Mouse (Mus musculus) G1E (cell line): ENCODE measurements at regions not wholly inside any gene's neighbourhood (a gene's known extent, or its start where the extent isn't known, plus 50 kb on each side); places are given as distances from the start of the nearest gene placed in this dataset.

Experiments used
- ATAC-seq: 2 replicates; pipeline ENCODE4 v1.8.0; 2016; ENCODE audit warnings: mild to moderate bottlenecking; ENCODE audit not compliant: insufficient number of reproducible peaks, poor library complexity, low FRiP score, severe bottlenecking; ENCODE audit errors: extremely low read depth
- DNase-seq: peaks from one replicate; pipeline ENCODE4 v3.0.0; 2012; ENCODE audit warnings: low spot score
- H3K27me3 ChIP-seq: 2 replicates; pipeline ENCODE4 v1.6.1; 2012; ENCODE audit warnings: mild to moderate bottlenecking, low read length, inconsistent platforms; ENCODE audit not compliant: insufficient read depth
- H3K36me3 ChIP-seq: replicated peaks from 2 replicates; pipeline ENCODE3; 2012; ENCODE audit warnings: mild to moderate bottlenecking, inconsistent platforms
- H3K4me1 ChIP-seq: 2 replicates; pipeline ENCODE4 v1.6.1; 2012; ENCODE audit warnings: low read depth, low read length, inconsistent platforms, mixed read lengths; ENCODE audit not compliant: insufficient read depth
- H3K4me3 ChIP-seq: 2 replicates; pipeline ENCODE4 v1.5.1; 2012; ENCODE audit warnings: low read depth, mild to moderate bottlenecking, inconsistent platforms, low read length, moderate library complexity, mixed read lengths
- H3K9me3 ChIP-seq: replicated peaks from 2 replicates; pipeline ENCODE4 v1.6.1; 2012; ENCODE audit warnings: inconsistent platforms
- CTCF ChIP-seq: IDR thresholded peaks from 2 replicates; pipeline ENCODE4 v1.5.1; 2012; ENCODE audit warnings: low read depth, low read length, inconsistent platforms, mixed read lengths
- GATA1 ChIP-seq: IDR thresholded peaks from 2 replicates; pipeline ENCODE4 v1.6.1; 2012; ENCODE audit warnings: borderline replicate concordance, low read length, inconsistent platforms, mixed read lengths
- GATA2 ChIP-seq: IDR thresholded peaks from 2 replicates; pipeline ENCODE4 v1.6.1; 2012; ENCODE audit warnings: low read depth, low read length, inconsistent platforms, borderline replicate concordance
- POLR2AphosphoS5 ChIP-seq: IDR thresholded peaks from 2 replicates; pipeline ENCODE4 v1.6.1; 2012; ENCODE audit warnings: low read depth, low read length, inconsistent platforms; ENCODE audit not compliant: insufficient replicate concordance
- TAL1 ChIP-seq: conservative IDR thresholded peaks from 2 replicates; pipeline ENCODE4 v1.6.1; 2012; ENCODE audit warnings: low read depth, low read length, inconsistent platforms, mixed read lengths

DNA sequence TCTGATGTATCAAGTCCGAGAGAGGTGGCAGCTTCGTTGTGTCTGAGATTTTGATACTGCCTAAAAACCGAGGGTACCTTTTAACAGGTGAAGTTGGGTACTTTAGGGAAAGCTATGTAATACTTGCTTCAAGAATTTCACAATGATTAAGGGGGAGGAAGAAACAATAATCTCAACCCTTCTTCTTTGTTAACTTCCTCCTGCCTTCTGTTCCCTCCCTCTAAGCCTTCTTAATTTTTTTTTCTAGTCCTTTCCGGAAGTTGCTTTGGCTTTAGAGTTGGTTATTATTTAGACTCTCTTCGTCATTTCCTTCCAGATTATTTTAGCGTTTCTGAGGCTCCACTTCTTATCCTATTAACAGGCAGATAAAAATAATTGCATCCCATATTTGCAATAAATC is 121.2 kb downstream of the Btg1 start:
- Histone ChIP-seq H3K9me3 (peaks cover 23% of the 10 kb centered on the region), H3K4me3 (no peak overlapping the region), H3K4me1 (no peaks in the 10 kb centered on the region), H3K36me3 (no peaks in the 10 kb centered on the region), H3K27me3 (no peaks in the 10 kb centered on the region)
- TF ChIP-seq CTCF (no peak), GATA2 (no peak), GATA1 (no peak), TAL1 (no peak), POLR2AphosphoS5 (no peak)
- no peak for DNase-seq
- no peak for ATAC-seq

DNA sequence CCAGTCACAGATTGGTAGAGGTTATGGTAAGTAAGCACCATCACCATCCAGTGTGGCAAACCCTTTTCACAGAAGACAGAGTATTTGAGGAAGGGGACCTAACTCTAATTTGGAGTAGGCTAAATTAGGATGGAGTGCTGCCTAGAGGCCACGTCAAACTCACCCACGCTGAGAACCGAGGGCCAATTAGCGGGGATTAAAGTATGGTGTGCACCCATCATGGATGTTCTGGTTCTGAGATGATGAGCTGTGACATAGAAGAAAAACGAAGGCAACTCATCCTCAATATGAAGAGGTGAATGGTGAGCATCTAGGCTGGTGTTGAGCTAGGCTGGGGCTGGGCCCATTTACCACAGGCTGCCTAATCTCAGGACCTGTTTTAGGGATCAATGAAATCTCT is 121.8 kb downstream of the Btg1 start:
- no peaks in the 10 kb centered on the region for H3K27me3 ChIP-seq
- DNase-seq (no peak), ATAC-seq (no peak)
- TF ChIP-seq TAL1 (no peak), GATA2 (no peak), GATA1 (no peak), CTCF (no peak), POLR2AphosphoS5 (no peak)
- H3K36me3 ChIP-seq: no peaks in the 10 kb centered on the region
- H3K4me3 ChIP-seq: no peak overlapping the region
- peaks cover 26% of the 10 kb centered on the region for H3K9me3 ChIP-seq
- no peaks in the 10 kb centered on the region for H3K4me1 ChIP-seq

DNA sequence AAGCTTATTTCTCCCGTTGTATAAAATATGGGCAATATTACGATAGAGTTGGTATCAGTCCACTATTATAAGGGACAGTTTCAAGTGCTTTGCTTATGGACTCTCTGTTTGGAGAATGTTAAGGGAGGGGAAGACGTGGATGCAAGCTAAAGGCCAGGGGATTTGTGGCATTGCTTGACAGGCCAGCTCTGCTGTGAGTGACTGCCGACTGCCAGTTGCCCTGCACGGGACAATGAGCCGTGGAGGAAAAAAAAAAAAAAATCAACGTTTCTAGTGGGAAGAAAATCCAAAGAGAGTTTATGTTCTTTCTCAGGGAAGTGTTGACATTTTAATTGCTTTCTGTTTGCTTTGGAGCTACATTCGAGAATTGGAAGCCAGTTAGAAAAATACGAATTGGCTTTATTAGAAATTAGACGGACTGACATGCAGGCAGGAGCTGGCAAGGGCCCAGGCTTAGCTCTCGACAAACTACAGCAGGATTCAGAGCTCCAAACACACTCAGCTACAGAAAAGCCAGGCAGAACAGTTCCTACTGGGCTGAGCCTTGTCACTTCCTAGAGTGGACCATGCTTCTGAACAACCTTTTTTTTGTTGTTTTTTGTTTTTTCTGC is 127.5 kb downstream of the Btg1 start:
- no peak overlapping the region for H3K4me3 ChIP-seq
- peaks cover 17% of the 10 kb centered on the region for H3K9me3 ChIP-seq
- H3K4me1 ChIP-seq: no peaks in the 10 kb centered on the region
- H3K36me3 ChIP-seq: no peaks in the 10 kb centered on the region
- ATAC-seq (no peak), DNase-seq (no peak)
- TF ChIP-seq GATA2: no peak
- TF ChIP-seq CTCF: no peak
- TF ChIP-seq POLR2AphosphoS5: no peak
- no peak for TF ChIP-seq GATA1
- no peak for TF ChIP-seq TAL1
- H3K27me3 ChIP-seq: no peaks in the 10 kb centered on the region

DNA sequence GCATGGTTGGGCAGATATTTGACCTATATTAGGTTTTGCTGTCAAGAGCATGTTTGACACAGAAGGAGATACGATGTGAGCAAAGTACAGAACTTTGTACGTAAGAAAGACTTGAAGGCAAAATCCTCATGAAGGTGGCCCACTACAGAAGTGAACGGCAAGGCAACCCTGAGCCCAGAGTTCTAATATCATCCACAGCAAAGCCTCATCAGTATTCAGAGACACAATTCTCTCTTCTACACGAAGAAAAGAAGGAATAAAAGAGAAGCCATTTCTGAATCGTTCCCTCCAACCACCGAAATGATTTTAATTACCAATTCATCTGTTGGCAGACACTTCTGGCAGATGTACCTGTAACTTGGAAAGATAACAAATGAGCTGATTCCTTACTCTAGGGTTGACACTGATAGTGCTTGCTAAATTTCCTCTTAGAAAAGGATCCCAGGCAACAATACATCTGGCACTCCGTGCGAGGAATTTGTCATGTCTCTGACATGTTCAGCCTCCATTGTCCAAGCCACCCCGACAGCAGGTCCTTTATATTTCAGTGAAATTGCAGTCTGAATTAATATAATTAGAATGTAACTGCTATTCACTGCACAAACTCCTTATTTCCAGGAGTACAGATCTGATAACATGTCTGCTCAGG is 130.3 kb downstream of the Btg1 start:
- no peak overlapping the region for H3K4me3 ChIP-seq
- H3K9me3 ChIP-seq: peaks cover 22% of the 10 kb centered on the region
- no peak for ATAC-seq
- H3K36me3 ChIP-seq: no peaks in the 10 kb centered on the region
- TF ChIP-seq GATA1: no peak
- no peak for TF ChIP-seq GATA2
- TF ChIP-seq CTCF: no peak
- TF ChIP-seq POLR2AphosphoS5: no peak
- no peak for TF ChIP-seq TAL1
- no peaks in the 10 kb centered on the region for H3K4me1 ChIP-seq
- no peak for DNase-seq
- no peaks in the 10 kb centered on the region for H3K27me3 ChIP-seq

DNA sequence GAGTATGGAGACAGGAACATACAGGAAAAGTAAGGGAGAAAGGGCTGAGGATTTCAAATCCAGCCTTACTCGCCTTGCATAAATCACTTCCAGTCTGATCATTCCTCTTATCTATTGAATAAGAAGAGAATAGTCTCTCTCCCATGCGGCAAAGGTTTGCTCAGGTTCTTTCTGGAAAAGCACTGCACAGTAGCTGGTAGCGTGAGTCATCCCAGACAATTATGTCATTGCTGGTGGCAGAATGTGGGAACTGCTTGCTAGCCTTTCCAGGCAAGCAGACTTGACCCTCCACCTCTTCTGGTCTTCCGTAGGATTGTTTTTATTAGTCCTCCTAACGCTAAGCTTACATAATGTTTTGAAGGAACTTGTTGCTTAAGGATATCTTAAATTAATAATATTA is 134.1 kb downstream of the Btg1 start:
- no peaks in the 10 kb centered on the region for H3K36me3 ChIP-seq
- no peaks in the 10 kb centered on the region for H3K4me1 ChIP-seq
- DNase-seq: no peak
- TF ChIP-seq GATA1 (no peak), CTCF (no peak)
- H3K27me3 ChIP-seq: no peaks in the 10 kb centered on the region
- peaks cover 22% of the 10 kb centered on the region for H3K9me3 ChIP-seq
- H3K4me3 ChIP-seq: no peak overlapping the region
- no peak for ATAC-seq

DNA sequence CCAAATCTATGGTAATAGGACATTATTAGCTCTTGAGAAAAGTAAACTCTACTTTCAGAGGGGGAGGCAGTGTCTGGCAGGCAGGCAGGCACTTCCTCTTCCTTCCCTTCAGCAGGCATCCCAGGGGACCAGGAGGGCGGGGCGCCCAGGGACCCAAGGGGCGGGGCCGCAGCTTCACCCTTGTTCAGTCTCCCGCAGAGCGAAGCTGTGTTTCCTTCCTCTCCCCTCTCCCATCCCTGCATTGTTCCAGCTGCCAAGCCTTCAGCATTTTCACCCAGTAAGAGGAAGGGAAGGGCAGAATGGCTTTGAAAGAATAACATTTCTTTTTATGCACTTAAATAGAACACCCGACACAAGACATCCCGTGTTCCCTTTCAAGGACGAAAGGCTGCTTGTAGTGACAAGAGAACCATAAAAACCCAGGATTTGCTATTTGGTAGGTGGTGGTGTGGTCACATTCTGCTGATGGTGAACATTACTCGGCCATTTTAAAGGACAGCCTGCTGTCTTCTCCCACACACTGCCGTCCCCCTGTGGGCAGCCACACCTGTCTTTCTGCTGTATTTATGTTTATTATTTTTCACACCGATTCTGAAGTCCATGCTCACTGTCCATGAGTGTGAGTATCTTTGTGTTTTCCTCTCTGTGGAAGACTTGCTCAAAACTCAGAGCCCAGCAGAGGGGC is 134.9 kb downstream of the Btg1 start:
- DNase-seq: no peak
- TF ChIP-seq GATA1: no peak
- TF ChIP-seq CTCF: no peak
- no peak for TF ChIP-seq POLR2AphosphoS5
- TF ChIP-seq TAL1: no peak
- no peak for TF ChIP-seq GATA2
- Histone ChIP-seq H3K27me3 (no peaks in the 10 kb centered on the region), H3K4me1 (no peaks in the 10 kb centered on the region), H3K36me3 (no peaks in the 10 kb centered on the region), H3K4me3 (no peak overlapping the region), H3K9me3 (peaks cover 24% of the 10 kb centered on the region)
- ATAC-seq: no peak
